Mouse (Mus musculus) spleen, postnatal 14 days (tissue): Measurements from ENCODE around the gene Vmn1r232.
A peak's percentile ranks its signal among the peaks of the same experiment; 100 is the strongest.

Source experiments
- DNase-seq, 2 experiments: peaks; one replicate each; pipeline ENCODE4 v3.0.0; 2021 to 2022; ENCODE audit warnings: low spot score in 2 of 2

Gene Vmn1r232

GRCm38 (mm10) chr17:20919614-20920013, at the start of gene Vmn1r232:
Gene Vmn1r232 (minus strand): TSS chr17:20919714.
- DNase-seq, result no peak

- no peak for DNase-seq
Measured at GRCm38 (mm10) chr17:20966681-20967080, 47.2 kb upstream of the Vmn1r232 start.

GRCm38 (mm10) chr17:20965421-20965820, 45.9 kb upstream of the Vmn1r232 start:
- no peak for DNase-seq

- DNase-seq, result no peak
Measured at GRCm38 (mm10) chr17:20960386-20960785, 40.9 kb upstream of the Vmn1r232 start.

GRCm38 (mm10) chr17:20946636-20947035, 27.1 kb upstream of the Vmn1r232 start:
- DNase-seq, result no peak

- no peak for DNase-seq
Measured at GRCm38 (mm10) chr17:20946026-20946565, 26.6 kb upstream of the Vmn1r232 start.

- peak; percentile 94 to 97 for DNase-seq
Measured at GRCm38 (mm10) chr17:20944985-20945891, 25.7 kb upstream of the Vmn1r232 start, which contains the start of gene Ppp2r1a. Gene Ppp2r1a (plus strand): TSS chr17:20945311.

- DNase-seq, result no peak
Measured at GRCm38 (mm10) chr17:20944226-20944625, 24.7 kb upstream of the Vmn1r232 start.

GRCm38 (mm10) chr17:20904991-20905390, 14.5 kb downstream of the Vmn1r232 start, which contains the start of gene Vmn1r231:
Gene Vmn1r231 (minus strand): TSS chr17:20905091.
- no peak for DNase-seq
